ENCODE assay signal across 8 mouse cellular contexts in genomic region chr11:121741433-121741832, GRCm38 (mm10). TPM values are rescaled to one million over a fixed set of nuclear protein-coding genes. Genes with fewer than 3 reads are reported as not detected.
DNase-seq lines count a peak whose midpoint lies in the region; ATAC-seq and TF ChIP-seq lines count a peak whose summit lies in the region.

No protein-coding gene starts in this region.

- H3K4me1 ChIP-seq in stomach, postnatal 0 days (replicated peaks; ENCODE audit: control insufficient read depth, insufficient read depth): no peaks in the 10 kb centered on the region; the same call in 1 of the 2 replicates

- H3K27ac ChIP-seq in stomach, postnatal 0 days (replicated peaks): peak overlapping the region; percentile 79

- no peak overlapping the region for H3K9ac ChIP-seq in stomach, postnatal 0 days (ENCODE audit: low read length)

- H3K4me2 ChIP-seq in stomach, postnatal 0 days (replicated peaks; ENCODE audit: low read depth): no peak overlapping the region

- H3K27me3 ChIP-seq in stomach, postnatal 0 days (ENCODE audit: control insufficient read depth, insufficient read depth, low read length): no peaks in the 10 kb centered on the region

- ATAC-seq in CD4-positive, CD25-positive, alpha-beta regulatory T cell, adult 4 months: peak; percentile 69
- peak; percentile 94 for ATAC-seq in stomach, postnatal 0 days (ENCODE audit: low FRiP score, low TSS enrichment)
- ATAC-seq in cerebellum, adult (ENCODE audit: insufficient number of reproducible peaks, low FRiP score, low TSS enrichment): no peak

- no peak overlapping the region for H3K4me3 ChIP-seq in stomach, postnatal 0 days (ENCODE audit: low read depth, low read length)

- no peaks in the 10 kb centered on the region for H3K36me3 ChIP-seq in stomach, postnatal 0 days (ENCODE audit: control insufficient read depth, insufficient read depth, low read length)

- no peak for TF ChIP-seq CTCF in stomach, postnatal 0 days (IDR thresholded peaks at IDR 0.05; ENCODE audit: low read depth)

- H3K9me3 ChIP-seq in stomach, postnatal 0 days (ENCODE audit: control insufficient read depth, low read length): no peaks in the 10 kb centered on the region

- no peak for TF ChIP-seq EP300 in stomach, postnatal 0 days (optimal IDR thresholded peaks at IDR 0.05)

- WGBS in stomach, postnatal 0 days: 44% methylated on average over 1 of the region's 1 CpGs

- peak; percentile 14 to 54 for DNase-seq in frontal cortex, adult 2 months (ENCODE audit: extremely low spot score in 1 of 2, low spot score in 1 of 2)
- no peak for DNase-seq in frontal cortex, postnatal 25 days (ENCODE audit: low spot score in 2 of 2)
- DNase-seq in heart, adult 9 months (ENCODE audit: low spot score in 2 of 2): peak; percentile 64 to 72
- peak; percentile 76 to 84 for DNase-seq in lung, adult 18-20 months
- DNase-seq in stomach, postnatal 0 days (ENCODE audit: low spot score): peak; percentile 65
- DNase-seq in cerebellum, postnatal 25 days: no peak

RNA-seq across cellular contexts. Expression of gene Metrnl, which starts 40.1 kb away (rescaled TPM):
- polyA plus RNA-seq in frontal cortex, adult 2 months (2012; rRNA removed): 8.7 and 9.8 TPM in 2 replicates
- under 1 TPM; 0.23 to 0.80 TPM for polyA plus RNA-seq in CD4-positive, CD25-positive, alpha-beta regulatory T cell, adult 4 months (2017; shearing (Covaris generic))
- polyA plus RNA-seq in stomach, postnatal 0 days (2015; fragmentation: Nextera tagmentation; extraction: Ambion mirVana): 62.4 and 67.3 TPM in 2 replicates

Comparison
In these comparisons a context has a peak if more than half of its experiments do, and no peak if none do; other contexts are left out.
1. DNase-seq: peak in frontal cortex, adult 2 months (2 of 2), heart, adult 9 months (2 of 2), lung, adult 18-20 months (2 of 2) and stomach, postnatal 0 days (single experiment); none in frontal cortex, postnatal 25 days (0 of 2) and cerebellum, postnatal 25 days (0 of 2).